Mouse (Mus musculus) left cerebral cortex, postnatal 36 days (tissue): Measurements from ENCODE around the gene Ppp1r1b. TPM values are rescaled to one million over a fixed set of nuclear protein-coding genes. Genes with fewer than 3 reads are reported as not detected.
A peak's percentile ranks its signal among the peaks of the same experiment; 100 is the strongest.

Experiments
- DNase-seq, 2 experiments: peaks; one replicate each; pipeline ENCODE4 v3.0.0; 2021 to 2022; ENCODE audit warnings: low spot score in 2 of 2, mixed read lengths in 1 of 2
- intact Hi-C: fragments of 180-260 bp; cut with DNase I; formaldehyde crosslinking; loops from one replicate; pipeline ENCODE4 v1.15.1; 2025
- total RNA-seq, 2 experiments: library from RNA; stranded (reverse); gene quantifications; 2 replicates each; pipeline ENCODE4 v1.2.3; 2021

The Ppp1r1b gene
- total RNA-seq, result 100 to 1,000 TPM; 225 to 274 TPM

DNA sequence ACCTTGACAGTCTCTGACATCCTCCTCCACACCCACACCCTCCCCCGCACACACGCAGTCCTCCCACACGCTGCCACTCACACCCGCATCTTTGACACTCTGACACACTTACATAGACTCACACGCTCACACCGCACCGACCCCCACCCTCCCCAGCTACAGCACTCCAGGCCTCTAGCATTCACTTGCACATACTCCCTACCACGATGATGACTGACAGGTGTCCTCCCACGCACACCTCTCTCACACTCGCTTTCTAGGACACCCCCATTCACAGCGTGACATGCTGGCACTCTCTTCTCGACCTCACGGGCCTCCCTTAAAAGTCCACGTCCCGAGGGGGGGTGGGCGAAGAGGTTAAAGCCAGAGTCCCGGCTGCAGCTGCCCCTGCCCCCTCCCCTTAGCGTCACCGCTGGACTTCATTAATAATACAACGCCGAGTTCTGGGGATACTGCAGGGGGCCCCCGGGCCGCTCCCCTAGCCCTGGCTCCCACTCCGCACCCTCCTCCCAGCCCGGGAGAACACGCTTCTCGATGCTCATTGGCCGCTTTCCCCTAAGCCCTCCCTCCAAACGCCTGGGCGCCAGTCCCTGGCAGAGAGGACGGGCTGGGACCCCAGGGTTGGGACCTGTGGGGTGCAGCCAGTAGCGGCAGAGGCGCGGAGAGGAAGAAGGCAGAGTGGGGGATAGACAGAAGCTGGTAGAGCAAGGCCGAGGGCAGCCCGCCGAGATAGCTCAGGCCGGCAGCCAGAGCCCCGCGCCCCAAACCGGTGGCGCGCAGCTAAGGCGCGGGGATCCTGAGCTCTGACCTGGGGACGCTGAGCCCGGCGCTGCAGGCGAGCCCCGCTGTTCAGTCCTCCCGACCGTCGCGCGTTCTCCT is at the start of gene Ppp1r1b:
Gene Ppp1r1b (plus strand): TSS at position 322 of the 879 bp plus-strand sequence.
- peak; percentile 71 to 77 for DNase-seq
- intact Hi-C loops, result no loop called here

DNA sequence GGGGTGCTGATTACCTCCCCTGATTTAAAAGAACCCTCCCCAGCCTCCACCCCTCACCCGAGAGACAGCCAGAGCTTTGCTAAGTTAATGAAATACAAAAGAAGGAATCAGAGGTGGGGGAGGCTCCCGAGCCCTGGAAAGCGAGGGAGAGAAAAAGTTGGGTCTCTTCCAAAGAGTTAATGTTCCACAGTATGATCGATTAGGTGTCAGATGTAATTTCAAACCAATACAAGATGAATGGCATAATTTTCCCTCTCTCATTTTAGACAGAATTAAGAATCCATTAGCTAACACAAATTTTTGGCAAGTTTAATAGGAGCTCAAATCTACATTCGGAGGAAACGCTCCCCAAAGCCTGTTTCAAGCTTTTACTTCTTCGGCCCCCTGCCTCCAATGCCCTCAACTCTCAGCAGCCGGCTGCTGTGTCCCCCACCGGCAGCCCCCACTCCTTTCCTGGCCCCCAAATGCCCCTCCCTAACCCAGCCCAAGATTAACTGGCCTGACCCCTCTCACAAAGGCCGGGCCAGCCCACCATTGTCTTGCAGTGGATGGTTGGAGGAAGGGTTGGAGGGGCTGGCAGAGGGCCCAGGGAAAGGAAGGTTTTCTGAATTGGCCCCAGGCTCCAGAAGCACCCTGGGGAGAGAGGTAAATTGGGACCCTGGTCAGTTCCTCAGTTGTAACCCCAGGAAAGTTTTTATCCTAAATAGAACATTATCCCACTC is 49.6 kb upstream of the Ppp1r1b start:
- DNase-seq, result no peak
- intact Hi-C loops, result no loop called here

DNA sequence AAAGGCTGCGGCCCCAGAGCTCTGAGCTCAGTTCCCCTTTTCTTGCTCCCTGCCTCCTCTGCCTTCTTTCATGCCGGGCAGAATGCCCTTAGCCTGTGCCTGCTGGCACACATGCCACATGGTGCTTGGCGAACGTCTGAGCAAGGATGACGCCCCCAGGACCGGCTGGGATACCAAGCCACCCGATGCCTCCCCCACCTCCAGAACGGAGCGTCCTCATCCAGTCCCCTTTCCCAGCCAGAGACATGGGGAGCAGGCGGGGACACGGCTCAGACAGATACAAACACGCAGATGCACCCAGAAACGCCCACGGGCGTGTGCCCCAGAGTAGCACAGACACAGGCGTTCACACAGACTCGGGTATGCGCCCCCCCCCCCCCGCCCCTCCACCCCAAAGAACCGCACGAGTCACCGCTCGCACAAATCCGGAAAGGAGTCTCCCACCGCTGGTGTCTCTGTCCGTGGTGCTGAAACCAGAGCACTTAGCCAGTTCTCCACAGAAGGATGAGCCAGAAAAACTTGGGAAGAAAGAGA is 34.3 kb upstream of the Ppp1r1b start:
- DNase-seq, result peak; percentile 61 to 85

DNA sequence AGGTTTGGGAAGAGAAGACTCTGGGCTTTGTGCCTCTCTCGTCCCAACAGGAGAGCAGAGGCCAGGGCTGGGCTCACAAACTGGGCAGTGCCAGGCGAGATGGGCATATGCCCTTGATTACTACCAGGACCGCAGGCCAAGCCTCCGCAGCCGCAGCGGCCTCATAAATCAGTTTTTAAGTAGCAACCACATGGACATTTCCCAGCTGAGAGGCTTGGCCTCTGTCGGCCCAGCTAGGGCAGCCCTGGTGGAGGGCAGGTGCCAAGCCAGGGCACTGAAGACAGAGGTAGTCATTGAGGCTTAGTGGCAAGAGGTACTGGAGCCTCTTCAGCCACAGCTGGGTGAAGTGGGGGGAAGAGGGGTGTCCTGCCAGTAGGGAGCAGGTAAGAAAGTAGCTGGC is 30.7 kb upstream of the Ppp1r1b start:
- intact Hi-C loops, result no loop called here
- no peak for DNase-seq

More for the DNA sequence above, 34.3 kb upstream of the Ppp1r1b start:
- intact Hi-C loops, result no loop called here

DNA sequence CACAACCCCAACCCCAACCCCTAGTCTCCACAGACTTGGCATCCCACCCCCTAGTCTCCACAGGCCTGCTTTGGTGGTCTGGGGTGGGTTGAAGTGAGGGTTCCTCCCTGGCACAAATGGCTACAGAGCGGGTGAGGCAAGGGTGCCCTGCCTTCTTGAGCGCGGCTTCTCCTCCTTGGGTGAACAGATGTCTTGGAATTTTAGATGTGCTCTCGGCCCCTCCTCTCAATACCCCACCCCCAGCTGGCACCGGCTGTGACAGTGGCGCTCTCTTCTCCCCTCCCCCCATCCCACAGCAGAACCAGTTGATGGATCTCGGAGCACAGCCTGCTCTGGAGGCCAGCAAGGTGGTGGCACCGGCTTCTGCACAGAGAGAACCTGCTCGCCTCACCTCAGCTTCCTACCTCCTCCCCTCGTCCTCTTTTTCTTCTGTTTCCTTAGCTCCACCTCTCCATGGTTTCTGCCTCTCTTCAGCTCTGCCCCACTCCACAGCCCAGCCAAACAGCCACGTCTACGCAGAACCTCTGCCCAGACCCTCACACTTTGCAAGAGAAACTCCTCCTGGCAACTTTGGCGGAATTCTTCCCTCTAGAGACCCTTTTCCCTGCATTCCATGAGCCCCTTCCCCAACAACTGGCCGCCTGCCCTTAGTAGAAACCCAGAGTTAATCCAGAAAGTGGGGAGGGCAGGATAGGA is 29.6 kb upstream of the Ppp1r1b start:
- no peak for DNase-seq
- intact Hi-C loops, result no loop called here

DNA sequence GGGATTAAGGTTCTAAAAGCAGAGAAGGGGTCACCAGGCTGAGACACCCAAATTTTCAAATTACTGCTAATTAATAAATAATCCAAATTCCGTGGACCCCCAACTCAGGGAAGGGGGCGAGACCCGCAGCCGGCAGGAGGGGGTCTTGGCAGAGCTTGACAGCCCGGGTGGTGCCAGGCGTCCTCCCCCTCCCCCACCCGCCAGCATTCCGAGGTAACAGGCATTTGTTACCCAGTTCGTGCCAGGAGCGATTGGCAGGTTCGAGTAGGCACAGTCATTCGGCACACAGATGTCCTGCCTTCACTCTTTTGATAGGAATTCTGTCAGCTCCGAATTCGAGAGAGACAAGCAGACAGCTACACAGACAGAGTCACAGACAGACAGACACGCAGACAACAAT is 29.1 kb upstream of the Ppp1r1b start:
- intact Hi-C loops, result no loop called here
- DNase-seq, result no peak

DNA sequence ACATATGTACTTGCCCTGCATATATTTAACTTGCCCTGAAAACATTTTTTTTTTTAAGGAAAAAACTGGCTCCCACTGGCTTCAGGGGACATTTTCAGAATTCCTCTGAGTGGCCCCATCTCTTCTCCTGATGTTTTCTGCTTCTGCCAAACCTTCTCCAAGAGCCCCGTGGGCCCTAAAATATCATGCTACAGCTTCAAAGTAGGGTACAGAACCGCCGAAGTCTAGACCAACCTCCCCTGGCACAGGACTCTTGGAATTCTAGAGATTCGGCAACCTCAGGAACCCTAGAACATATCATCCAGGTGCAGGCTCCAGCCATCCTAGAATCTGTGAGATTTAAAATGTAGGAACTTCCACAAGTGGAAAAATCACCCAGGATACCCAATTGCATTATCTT is 28.7 kb upstream of the Ppp1r1b start:
- DNase-seq, result no peak
- intact Hi-C loops, result no loop called here

DNA sequence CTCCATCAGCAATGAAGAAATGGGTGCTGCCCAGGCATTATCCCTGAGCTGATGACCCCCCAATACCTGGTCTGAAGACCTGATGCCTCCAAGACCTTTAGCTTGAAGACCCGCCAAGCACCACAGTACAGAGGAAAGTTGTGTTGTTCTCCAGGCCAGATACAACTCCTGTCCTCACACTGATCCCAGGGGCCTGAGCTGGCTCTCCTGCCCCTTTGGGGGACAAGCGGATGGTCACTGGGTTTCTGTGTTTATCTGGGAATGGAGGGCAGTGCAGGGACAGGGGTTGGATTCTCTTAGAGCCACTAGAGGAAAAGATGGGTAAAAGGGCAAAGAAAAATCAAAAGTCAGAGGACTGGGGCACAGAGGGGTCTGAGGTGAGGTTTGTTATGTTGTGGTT is 28.3 kb upstream of the Ppp1r1b start:
- DNase-seq, result no peak
- intact Hi-C loops, result no loop called here

DNA sequence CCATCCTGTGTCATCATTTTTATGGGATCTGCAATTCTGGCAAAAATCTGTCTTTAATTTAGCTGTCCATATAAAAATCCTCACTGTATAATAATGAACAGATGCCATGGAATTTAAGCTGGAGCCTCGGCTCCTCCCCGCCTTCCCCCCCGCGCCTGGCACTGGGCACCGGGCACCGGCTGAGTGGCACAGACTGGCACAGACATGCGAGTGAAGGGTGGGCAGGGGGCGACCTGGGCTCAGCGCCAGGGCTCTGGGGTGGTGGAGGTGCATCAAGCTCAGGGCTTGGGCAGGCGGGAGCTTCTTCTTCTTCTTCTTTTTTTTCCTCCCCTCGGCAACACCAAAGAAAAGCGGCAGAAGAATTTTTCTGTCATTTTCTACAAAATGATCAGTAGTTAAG is 27.8 kb upstream of the Ppp1r1b start:
- intact Hi-C loops, result no loop called here
- no peak for DNase-seq

DNA sequence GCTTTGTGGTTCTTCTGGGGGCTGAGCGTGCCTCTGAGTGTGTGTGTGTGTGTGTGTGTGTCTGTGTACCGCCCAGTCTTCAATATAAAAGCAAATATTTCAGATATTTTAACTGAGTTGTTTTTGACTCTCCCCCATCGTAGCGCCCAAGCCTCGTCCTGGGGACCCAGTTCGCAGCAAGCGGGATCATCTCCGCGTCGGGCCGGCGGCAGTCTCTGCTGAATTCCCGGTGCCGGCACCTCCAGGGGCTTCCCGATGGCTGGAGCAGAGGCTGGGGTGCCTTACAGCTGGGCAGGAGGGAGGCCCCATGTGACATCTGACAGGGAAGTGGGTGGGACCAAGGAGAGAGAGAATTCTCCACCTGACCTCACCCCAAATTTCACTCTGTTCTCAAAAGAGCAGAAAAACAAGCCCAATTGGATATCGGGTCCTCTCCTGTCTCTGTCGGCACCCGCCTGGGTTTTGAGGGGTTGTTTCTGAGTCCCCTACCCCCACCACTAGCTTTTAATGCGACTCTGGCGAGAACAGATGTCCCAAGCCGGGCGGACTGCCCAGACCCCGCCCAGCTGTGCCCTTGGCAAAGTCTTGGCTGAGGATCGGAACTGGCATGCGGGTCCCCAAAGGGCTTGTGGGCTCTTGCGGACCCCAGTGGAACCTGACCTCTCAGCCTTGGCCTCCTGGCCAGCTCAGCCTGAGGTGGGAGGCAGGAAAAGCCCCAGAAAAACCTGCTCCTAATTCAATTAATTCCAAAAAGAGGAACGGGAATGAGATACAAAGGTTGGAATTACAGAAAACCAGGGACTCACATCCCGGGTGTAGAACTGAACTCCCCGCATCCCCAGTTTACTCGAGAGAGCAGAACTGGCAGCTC is 27.2 kb upstream of the Ppp1r1b start:
- peak in 1 of 2 experiments; percentile 41 for DNase-seq
- intact Hi-C loops, result no loop called here

DNA sequence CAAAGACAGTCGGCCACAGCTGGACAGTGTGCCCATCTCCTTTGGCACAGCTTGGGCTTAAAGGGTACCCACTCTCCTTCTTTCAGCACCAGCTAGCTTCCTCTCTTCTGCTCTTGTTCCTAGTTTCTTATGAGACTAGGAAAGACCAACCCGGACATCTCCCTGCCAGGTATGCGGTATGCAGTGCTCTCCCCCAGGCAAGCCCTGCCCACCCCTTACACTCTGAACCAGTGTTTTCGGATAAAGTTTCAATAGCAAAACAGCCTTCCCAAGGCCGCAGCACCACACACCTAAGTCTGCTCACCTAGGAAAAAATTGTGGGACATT is 26.6 kb upstream of the Ppp1r1b start:
- DNase-seq, result no peak
- intact Hi-C loops, result no loop called here

DNA sequence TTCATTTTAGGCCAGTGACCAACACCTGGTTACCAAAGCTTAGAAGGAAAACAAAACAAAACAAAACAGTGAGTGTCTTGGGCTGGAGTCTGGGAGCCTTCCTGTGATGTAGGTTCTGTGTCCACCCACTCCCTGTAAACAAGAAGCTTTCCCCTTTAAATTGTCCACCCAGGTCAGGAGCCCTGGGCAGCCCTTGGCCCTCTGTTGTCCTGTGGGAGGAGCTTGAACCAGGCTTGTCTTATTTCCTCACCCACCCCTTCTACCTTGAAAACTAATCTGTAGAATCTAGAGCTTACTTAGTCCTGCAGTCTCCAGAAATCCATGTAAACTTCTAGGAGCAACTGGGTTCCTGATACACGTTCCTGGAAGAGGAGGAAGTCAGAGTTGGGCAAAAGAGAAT is 26.0 kb upstream of the Ppp1r1b start:
- no peak for DNase-seq
- intact Hi-C loops, result no loop called here

DNA sequence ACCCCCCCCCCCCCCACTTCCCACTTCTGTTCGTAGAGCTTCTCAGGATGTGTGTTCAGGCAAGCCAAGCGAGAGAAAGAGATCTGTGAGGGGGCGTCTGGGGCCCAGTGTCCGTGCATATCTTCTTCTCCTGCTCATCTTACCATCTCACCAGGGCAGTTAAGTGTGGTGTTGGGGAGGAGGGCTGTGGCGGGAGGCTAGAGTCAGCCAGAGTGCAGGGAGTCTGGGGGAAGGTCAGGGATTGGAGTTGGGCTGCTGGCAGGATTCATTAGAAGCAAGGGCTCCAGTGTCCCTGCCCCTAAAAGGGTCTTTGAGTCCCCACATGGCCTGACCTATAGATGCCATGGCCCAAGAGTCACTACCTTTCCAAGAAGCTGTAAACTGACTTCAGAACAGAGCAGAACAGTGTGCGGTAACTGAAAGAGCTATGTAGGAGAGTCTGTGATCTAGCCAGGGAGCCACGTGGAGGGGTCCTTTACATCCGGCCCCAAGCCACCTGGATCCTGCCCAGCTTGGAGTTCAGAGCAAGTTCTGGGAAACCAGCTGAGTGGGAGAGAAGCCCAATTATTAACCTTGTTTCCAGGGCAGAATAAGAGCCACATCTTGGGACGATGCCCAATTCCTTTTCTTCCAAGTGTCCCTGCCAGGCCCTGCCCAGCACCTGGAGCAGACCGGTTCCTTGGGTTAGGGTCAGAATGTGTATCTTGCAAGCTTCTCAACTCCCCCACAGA is 24.9 kb upstream of the Ppp1r1b start:
- no peak for DNase-seq
- intact Hi-C loops, result no loop called here

DNA sequence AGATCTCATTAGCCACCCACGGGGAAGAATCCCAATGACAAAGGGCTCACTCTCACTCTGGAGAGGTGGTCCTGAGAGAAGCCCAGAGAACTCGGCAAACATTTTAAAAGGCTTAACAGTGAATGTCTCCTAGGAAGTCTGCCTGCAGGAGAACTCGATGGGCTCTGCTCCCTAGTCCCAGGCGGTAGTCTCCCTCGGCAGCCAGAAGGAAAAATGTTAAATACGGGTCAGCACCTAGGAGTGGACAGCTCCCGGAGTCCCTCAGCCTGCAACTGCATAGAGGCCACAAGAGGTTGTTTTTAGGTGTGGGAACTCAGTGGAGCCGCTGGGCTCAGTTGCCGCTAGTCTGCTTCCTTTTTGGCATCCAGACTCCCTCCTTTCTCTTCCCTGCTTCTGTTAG is 24.3 kb upstream of the Ppp1r1b start:
- DNase-seq, result no peak
- intact Hi-C loops, result no loop called here

DNA sequence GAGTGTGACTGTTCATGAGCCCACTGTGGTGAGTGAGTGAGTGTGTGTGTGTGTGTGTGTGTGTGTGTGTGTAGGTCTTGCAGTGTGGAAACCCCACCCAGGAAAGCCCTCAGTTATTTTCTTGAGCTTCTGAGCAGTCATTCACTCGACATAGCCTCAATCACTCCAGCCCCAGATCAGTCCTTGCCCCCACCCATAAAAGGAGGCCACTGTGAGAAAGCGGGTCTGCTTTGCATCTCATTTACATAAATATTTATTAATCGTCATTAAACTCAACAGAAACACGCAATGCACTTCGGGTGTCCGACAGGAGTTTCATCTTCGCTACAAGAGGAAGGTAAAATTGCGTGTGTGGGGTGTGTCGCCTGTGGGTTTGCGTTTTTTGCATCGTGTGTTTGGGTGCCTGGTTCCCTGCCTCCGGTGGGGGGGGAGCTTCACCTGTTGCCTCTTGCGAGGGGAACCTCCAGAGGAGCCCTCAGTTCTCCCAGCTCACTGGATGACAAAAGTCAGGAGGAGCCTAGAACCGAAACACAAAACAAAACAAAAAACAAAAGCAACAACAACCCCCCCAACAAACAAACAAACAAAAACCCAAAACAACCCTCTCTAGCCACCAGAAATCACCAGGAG is 22.9 kb upstream of the Ppp1r1b start:
- intact Hi-C loops, result no loop called here
- no peak for DNase-seq

DNA sequence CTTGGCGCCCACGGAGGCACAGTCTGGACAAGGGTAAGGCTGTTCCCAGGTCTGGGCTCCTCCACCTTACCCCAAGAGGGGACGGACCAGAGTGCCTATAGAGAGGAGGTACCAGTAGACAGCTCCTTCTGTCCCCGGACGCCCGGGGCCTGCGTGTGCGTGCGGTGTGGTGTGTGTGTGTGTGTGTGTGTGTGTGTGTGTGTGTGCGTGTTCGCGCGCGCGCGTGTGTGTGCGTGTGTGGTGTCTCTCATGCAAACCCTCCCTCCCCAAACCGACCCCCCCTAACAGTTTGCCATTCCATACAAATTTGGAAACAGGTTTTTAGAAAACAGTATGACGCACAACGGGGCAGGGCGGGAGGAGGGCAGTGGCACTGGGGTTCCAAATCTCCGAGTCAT is 22.4 kb upstream of the Ppp1r1b start:
- intact Hi-C loops, result no loop called here
- no peak for DNase-seq

DNA sequence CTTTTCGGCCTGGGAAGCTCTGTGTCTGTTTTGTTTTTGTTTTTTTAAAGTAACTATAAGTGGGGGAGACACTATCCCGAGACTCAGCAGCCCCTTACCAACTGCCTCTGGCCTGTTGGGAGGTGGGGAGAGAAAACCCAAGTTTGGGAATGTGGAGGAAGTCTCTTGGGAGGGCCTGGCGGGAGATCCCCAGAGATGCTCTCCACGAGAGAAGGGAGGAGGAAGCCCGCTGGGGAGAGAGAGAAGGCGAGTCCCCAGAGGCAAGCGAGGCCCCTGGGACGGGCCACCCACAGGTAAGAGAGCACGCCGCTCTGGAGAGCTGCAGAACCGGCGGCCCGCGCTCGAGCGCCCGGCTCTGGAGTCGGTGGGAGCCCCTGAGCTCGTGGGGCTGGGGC is 21.5 kb upstream of the Ppp1r1b start:
- intact Hi-C loops, result no loop called here
- no peak for DNase-seq
